Comparison of ENCODE assay signal across 9 mouse cellular contexts in the genomic region with DNA sequence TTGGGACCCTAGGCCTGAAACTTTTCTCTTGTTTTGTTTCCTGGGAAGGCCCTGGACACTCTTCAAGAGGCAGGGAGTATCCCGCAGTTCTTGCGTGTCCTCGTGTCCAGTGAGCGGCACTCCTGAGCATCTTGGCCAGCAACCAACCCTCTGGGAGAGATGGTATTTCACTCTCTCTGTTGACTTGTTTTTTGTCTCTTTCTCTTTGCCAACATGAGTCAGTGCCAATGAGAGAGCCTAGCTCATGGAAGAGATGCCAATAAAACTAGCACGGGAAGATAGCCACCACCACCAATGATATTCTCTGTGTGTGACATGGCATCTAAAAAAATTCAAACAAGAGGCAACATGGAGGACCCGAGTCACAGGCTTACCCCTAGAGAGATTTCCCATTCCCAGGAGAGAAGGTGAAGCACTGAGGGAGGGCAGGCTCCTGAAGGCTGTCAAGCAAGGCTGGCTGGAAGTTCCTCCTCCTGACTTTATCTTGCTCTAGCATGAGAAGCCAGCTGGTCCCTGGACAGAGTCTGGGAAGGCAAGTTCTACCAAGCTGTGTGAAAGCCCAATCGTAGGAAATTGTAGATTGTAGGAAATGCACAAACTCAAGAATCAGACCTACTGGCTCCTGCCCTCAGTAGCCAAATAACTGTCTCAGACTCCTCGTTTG. TPM values are rescaled to one million over a fixed set of nuclear protein-coding genes. Genes with fewer than 3 reads are reported as not detected.
DNase-seq lines count a peak whose midpoint lies in the region; ATAC-seq and TF ChIP-seq lines count a peak whose summit lies in the region.
"Had no signal": no experiment of that assay in that cellular context is flagged by ENCODE, and none has a peak within 500 bp of the region (broad histone marks: within the 10 kb centered on the region; RNA-seq: fewer than 3 reads in every experiment).

No protein-coding gene starts in this region.

- intact Hi-C loops in gastrocnemius, postnatal 14 days (cut with DNase I; ENCODE audit: low total_unique reads), result no loop called here

- no peak for ATAC-seq in frontal cortex, adult (ENCODE audit: low TSS enrichment)
- ATAC-seq: forebrain, embryonic 13.5 days had no signal

- no peaks in the 10 kb centered on the region for H3K36me3 ChIP-seq in ES-Bruce4 (ENCODE audit: control insufficient read depth, insufficient read depth, low read length, poor library complexity, severe bottlenecking)
- no peaks in the 10 kb centered on the region for H3K36me3 ChIP-seq in midbrain, embryonic 10.5 days

- WGBS in midbrain, embryonic 10.5 days, result 86% methylated on average over 8 of the region's 8 CpGs

- H3K4me1 ChIP-seq in ES-Bruce4 (ENCODE audit: control insufficient read depth, insufficient read depth, low read length), result peaks cover 2% of the 10 kb centered on the region
- H3K4me1 ChIP-seq in midbrain, embryonic 10.5 days, result no peaks in the 10 kb centered on the region
- H3K4me1 ChIP-seq: forebrain, embryonic 13.5 days had no signal

- TF ChIP-seq EP300 in ES-Bruce4 (IDR thresholded peaks at IDR 0.05; ENCODE audit: insufficient read depth, low read depth, low read length), result no peak

- peak in 1 of 2 experiments; percentile 11 for DNase-seq in layer of hippocampus, adult 2 months (ENCODE audit: low spot score in 2 of 2)
- DNase-seq in layer of hippocampus, adult 9-10 months (ENCODE audit: low spot score), result no peak
- peak; percentile 75 for DNase-seq in brain, adult 2 months (ENCODE audit: low read depth, low spot score)
- DNase-seq in gastrocnemius, postnatal 14 days, result peak; percentile 48
- DNase-seq in right cerebral cortex, adult 2 months (ENCODE audit: low spot score in 2 of 2), result no peak
- DNase-seq in midbrain, embryonic 10.5 days (ENCODE audit: low spot score), result no peak

- H3K4me3 ChIP-seq in layer of hippocampus, adult 2 months, result no peak overlapping the region
- H3K4me3 ChIP-seq in ES-Bruce4 (ENCODE audit: low read depth, low read length), result no peak overlapping the region
- H3K4me3 ChIP-seq in midbrain, embryonic 10.5 days, result no peak overlapping the region
- H3K4me3 ChIP-seq: forebrain, embryonic 13.5 days had no signal

- peaks cover 6% of the 10 kb centered on the region for H3K9me3 ChIP-seq in ES-Bruce4 (replicated peaks; ENCODE audit: control insufficient read depth, insufficient read depth, low read length, poor library complexity, severe bottlenecking)
- H3K9me3 ChIP-seq in midbrain, embryonic 10.5 days (replicated peaks), result no peaks in the 10 kb centered on the region
- H3K9me3 ChIP-seq: forebrain, embryonic 13.5 days had no signal

- H3K9ac ChIP-seq in ES-Bruce4 (ENCODE audit: low read depth, poor library complexity, severe bottlenecking), result 0 out of 2 replicates have a peak overlapping the region, but pooled peaks have one; percentile 8
- H3K9ac ChIP-seq: forebrain, embryonic 13.5 days had no signal

- TF ChIP-seq CTCF in layer of hippocampus, adult 2 months (conservative IDR thresholded peaks at IDR 0.05), result 0 out of 2 replicates have a peak, but pooled peaks have one; percentile 12
- TF ChIP-seq CTCF in ES-Bruce4 (IDR thresholded peaks at IDR 0.05; ENCODE audit: low read depth, low read length), result no peak

- H3K27me3 ChIP-seq in ES-Bruce4 (ENCODE audit: control insufficient read depth, insufficient read depth, low read length, poor library complexity, severe bottlenecking), result no peaks in the 10 kb centered on the region
- H3K27me3 ChIP-seq in midbrain, embryonic 10.5 days (ENCODE audit: low read depth, poor library complexity, severe bottlenecking), result no peaks in the 10 kb centered on the region
- H3K27me3 ChIP-seq: forebrain, embryonic 13.5 days had no signal

- TF ChIP-seq POLR2A in ES-Bruce4 (IDR thresholded peaks at IDR 0.05; ENCODE audit: insufficient read depth, low read length), result no peak

- H3K27ac ChIP-seq in layer of hippocampus, adult 2 months, result no peak overlapping the region
- peak overlapping the region; percentile 99 for H3K27ac ChIP-seq in ES-Bruce4 (ENCODE audit: insufficient read depth, low read length)
- H3K27ac ChIP-seq in midbrain, embryonic 10.5 days (replicated peaks), result no peak overlapping the region
- H3K27ac ChIP-seq: forebrain, embryonic 13.5 days had no signal

RNA-seq across cellular contexts. Expression of gene Atp1b1, which starts 35.0 kb away (rescaled TPM):
- total RNA-seq in layer of hippocampus, adult 2 months (2021), result 1,000 to 10,000 TPM; 1,930 to 2,057 TPM
- polyA plus RNA-seq in ES-Bruce4 (2011; ENCODE audit: insufficient read depth, insufficient read length, low read depth, missing spikeins), result 116 TPM in 2 replicates
- total RNA-seq in gastrocnemius, postnatal 14 days (2021), result 100 to 1,000 TPM; 147 to 159 TPM
- 18.7 and 26.8 TPM in 2 replicates for polyA plus RNA-seq in midbrain, embryonic 10.5 days (2016; fragmentation: Nextera tagmentation; extraction: Ambion mirVana)

Comparison
In these comparisons a context has a peak if more than half of its experiments do, and no peak if none do; other contexts are left out.
1. DNase-seq: peak in brain, adult 2 months (single experiment) and gastrocnemius, postnatal 14 days (single experiment); none in layer of hippocampus, adult 9-10 months (single experiment), right cerebral cortex, adult 2 months (0 of 2) and midbrain, embryonic 10.5 days (single experiment).
2. RNA of gene Atp1b1, which starts 35.0 kb away (total RNA-seq): 1,930 to 2,057 TPM in layer of hippocampus, adult 2 months; 147 to 159 TPM in gastrocnemius, postnatal 14 days; every median in the first group is over 10 times any median in the second.